Mouse (Mus musculus) stomach, embryonic 16.5 days (tissue): ENCODE results near the gene Setd6. TPM values are rescaled to one million over a fixed set of nuclear protein-coding genes. Genes with fewer than 3 reads are reported as not detected.

Experiments used
- ATAC-seq: fragments of 200-750 bp; cut with Nextera tagmentation; 2 replicates; pipeline ENCODE4 v1.8.0; 2017; ENCODE audit warnings: moderate number of reproducible peaks, moderate TSS enrichment; ENCODE audit not compliant: insufficient read depth, low FRiP score
- H3K27ac ChIP-seq: fragments of 300-500 bp; sonication (generic); 2 replicates; pipeline ENCODE4 v1.5.1; 2014; ENCODE audit warnings: low read length
- H3K27me3 ChIP-seq: fragments of 300-500 bp; sonication (generic); 2 replicates; pipeline ENCODE4 v1.6.1; 2014; ENCODE audit warnings: low read length, control low read depth, mixed read lengths; ENCODE audit not compliant: control insufficient read depth, insufficient read depth
- H3K36me3 ChIP-seq: fragments of 300-500 bp; sonication (generic); 2 replicates; pipeline ENCODE4 v1.6.1; 2014; ENCODE audit warnings: low read length; ENCODE audit not compliant: control insufficient read depth, insufficient read depth
- H3K4me1 ChIP-seq: fragments of 300-500 bp; sonication (generic); 2 replicates; pipeline ENCODE4 v1.6.1; 2014; ENCODE audit warnings: low read length, control low read depth, mixed read lengths; ENCODE audit not compliant: control insufficient read depth, insufficient read depth
- H3K4me2 ChIP-seq: fragments of 300-500 bp; sonication (generic); 2 replicates; pipeline ENCODE4 v1.6.1; 2014; ENCODE audit warnings: low read depth, low read length, mixed read lengths
- H3K4me3 ChIP-seq: fragments of 300-500 bp; sonication (generic); replicated peaks from 2 replicates; pipeline ENCODE4 v1.5.1; 2014; ENCODE audit warnings: mild to moderate bottlenecking, low read length
- H3K9ac ChIP-seq: fragments of 300-500 bp; sonication (generic); 2 replicates; pipeline ENCODE4 v1.6.1; 2014; ENCODE audit warnings: low read length
- H3K9me3 ChIP-seq: fragments of 300-500 bp; sonication (generic); replicated peaks from 2 replicates; pipeline ENCODE4 v1.6.1; 2016; ENCODE audit warnings: low read length, control low read depth; ENCODE audit not compliant: control insufficient read depth
- WGBS: fragments of 180-500 bp; shearing (Covaris S2); extraction: QIAGEN DNeasy Blood & Tissue Kit; methylation state at CpG from one replicate; pipeline ENCODE4 v1.1.7; 2014; 5-methylcytosine and 5-hydroxymethylcytosine counted together
- polyA plus RNA-seq: library from polyadenylated mRNA; unstranded; fragments of >200 nt; fragmentation: Nextera tagmentation; extraction: Ambion mirVana; gene quantifications from 2 replicates; pipeline ENCODE4 v1.2.1, GENCODE M21; 2015

Gene Setd6
- polyA plus RNA-seq, 1 experiment from 2014 or later = 16.8 TPM

DNA sequence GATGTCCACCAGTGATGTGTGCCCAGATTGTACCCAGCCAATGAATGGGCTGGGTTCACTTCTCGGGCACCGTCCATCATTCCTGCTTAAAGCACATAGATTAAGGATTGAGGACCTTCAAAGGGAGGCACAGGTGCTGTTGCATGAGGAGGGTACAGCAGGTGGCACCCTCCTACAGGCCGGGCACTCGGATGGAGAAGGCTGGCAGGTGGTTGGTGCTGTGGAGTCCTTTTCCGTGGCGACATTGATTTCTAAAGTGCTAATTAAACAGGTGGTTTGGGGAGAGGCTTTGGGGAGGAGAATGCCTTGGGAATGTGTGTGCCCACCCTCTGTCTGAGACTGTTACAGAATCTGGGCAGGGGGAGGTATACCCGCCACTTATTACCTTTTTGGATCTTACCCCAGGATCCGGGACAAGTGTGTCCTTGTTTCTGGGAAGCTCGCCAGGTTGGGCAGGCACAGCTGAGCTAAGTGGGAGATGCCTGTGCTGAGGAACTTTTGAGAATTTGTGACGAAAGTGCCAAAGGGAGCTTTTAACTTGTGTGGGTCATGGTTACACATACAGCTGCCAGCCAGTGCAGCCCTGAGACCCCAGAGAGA, 27.5 kb upstream of the Setd6 start:
- Histone ChIP-seq H3K4me3 (no peak overlapping the region), H3K9me3 (no peaks in the 10 kb centered on the region), H3K36me3 (no peaks in the 10 kb centered on the region), H3K9ac (no peak overlapping the region), H3K27me3 (no peaks in the 10 kb centered on the region), H3K27ac (no peak overlapping the region), H3K4me2 (no peak overlapping the region), H3K4me1 (no peaks in the 10 kb centered on the region)
- ATAC-seq = no peak
- 64% methylated on average over 10 of the region's 10 CpGs for WGBS

DNA sequence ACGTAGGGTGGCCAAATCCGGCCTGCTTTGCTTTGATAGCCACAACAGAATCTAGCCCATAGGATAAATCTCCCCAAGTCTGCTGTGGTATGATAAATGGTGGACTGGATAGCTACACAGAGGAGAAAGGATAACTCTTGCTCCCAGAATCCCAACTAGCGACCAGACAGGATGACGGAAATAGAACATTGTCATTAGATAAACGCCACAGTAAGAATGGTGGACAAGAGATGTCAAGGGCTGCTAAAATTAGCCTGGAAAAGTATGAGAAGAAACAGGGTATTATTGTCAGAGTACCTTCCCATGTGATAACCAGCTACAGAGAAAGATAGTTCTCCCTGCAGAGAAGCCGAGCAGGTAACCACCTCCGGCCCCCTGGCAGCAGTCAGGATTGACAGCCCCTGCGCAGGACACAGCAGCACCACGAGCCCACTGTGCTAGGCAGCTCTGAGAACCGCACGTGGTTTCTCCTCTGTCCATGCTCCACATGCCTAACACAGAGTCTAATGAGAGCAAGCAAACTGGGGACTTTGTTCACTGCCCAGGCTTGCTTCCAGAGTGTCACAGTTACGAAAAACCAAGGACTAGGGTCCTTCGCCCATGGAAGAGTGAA, 24.6 kb upstream of the Setd6 start:
- Histone ChIP-seq H3K36me3 (no peaks in the 10 kb centered on the region), H3K27me3 (peaks cover 12% of the 10 kb centered on the region), H3K9ac (no peak overlapping the region), H3K4me2 (no peak overlapping the region), H3K4me3 (no peak overlapping the region), H3K4me1 (no peaks in the 10 kb centered on the region), H3K9me3 (no peaks in the 10 kb centered on the region), H3K27ac (no peak overlapping the region)
- no peak for ATAC-seq
- 75% methylated on average over 13 of the region's 13 CpGs for WGBS

DNA sequence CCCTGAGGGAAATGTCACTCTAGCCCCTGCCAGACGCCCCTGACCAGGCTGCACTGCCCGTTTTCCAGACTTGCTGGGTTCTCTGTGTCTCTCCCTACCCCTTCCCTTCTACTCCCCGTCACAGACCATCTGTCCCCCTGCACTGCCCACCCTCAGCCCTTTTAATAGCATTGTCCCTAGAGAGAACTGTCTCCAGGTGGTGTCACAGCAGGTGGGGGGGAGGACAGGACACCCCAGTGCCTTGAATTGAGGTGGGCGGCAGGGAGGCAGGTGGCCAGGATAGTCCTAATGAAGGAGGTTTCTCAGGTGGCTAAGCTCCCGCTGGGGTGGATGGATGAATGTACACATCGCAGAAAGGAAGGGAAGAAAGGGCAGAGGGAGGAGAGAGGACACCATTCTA, 21.1 kb upstream of the Setd6 start:
- WGBS = 23% methylated on average over 6 of the region's 6 CpGs
- no peak for ATAC-seq
- Histone ChIP-seq H3K4me2 (no peak overlapping the region), H3K36me3 (no peaks in the 10 kb centered on the region), H3K4me3 (no peak overlapping the region), H3K4me1 (no peaks in the 10 kb centered on the region), H3K9me3 (no peaks in the 10 kb centered on the region), H3K9ac (no peak overlapping the region), H3K27me3 (peaks cover 22% of the 10 kb centered on the region), H3K27ac (no peak overlapping the region)

DNA sequence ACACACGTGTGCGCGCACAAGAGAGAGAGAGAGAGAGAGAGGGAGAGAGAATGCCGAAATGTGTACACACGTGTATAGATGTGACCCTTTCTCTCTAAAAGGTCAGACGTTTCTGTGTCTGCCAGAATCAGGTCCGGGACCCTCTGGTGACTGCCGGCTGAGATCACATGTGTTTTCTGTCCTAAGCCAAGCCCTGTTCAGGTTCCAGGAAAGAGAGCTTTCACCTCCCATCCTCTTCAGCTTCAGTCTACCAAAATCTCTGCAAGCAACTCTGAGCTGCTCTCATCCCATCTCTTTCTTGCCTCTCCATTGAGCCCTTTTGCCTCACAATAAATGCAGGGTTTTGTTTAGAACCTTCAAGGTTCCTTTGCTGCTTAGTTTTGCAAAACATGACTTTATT, 19.0 kb upstream of the Setd6 start:
- Histone ChIP-seq H3K4me2 (peak overlapping the region; percentile 36), H3K9me3 (no peaks in the 10 kb centered on the region), H3K27ac (no peak overlapping the region), H3K9ac (no peak overlapping the region; the same call in 1 of the 2 replicates), H3K27me3 (peaks cover 22% of the 10 kb centered on the region), H3K36me3 (no peaks in the 10 kb centered on the region), H3K4me1 (no peaks in the 10 kb centered on the region), H3K4me3 (no peak overlapping the region)
- ATAC-seq = no peak
- WGBS = 49% methylated on average over 5 of the region's 8 CpGs

DNA sequence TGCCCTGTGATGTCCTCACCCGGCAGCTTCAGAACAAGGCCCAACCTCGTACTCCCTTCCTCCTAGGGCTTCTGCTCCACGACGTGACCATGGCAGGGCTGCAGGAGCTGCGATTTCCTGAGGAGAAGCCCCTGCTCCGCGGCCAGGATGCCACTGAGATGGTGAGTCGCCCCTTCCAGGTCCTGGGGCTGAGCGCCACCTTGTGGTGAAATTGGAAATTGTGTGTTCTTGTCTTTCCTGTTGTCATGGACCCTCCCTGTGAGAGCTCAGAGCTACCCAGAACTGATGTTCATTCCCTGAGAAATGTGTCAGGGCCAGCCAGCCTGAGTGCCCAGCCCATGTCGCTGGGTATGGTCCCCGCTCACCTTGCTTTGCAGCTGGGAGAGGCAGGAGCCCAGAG, 18.6 kb upstream of the Setd6 start:
- H3K9ac ChIP-seq = no peak overlapping the region; the same call in 1 of the 2 replicates
- no peaks in the 10 kb centered on the region for H3K9me3 ChIP-seq
- under 1% methylated on average over 11 of the region's 11 CpGs for WGBS
- H3K27me3 ChIP-seq = peaks cover 22% of the 10 kb centered on the region
- ATAC-seq = peak; percentile 61; the same call in 1 of the 2 replicates
- peak overlapping the region; percentile 36 for H3K4me2 ChIP-seq
- H3K4me3 ChIP-seq = no peak overlapping the region
- no peaks in the 10 kb centered on the region for H3K36me3 ChIP-seq
- no peak overlapping the region for H3K27ac ChIP-seq
- no peaks in the 10 kb centered on the region for H3K4me1 ChIP-seq

DNA sequence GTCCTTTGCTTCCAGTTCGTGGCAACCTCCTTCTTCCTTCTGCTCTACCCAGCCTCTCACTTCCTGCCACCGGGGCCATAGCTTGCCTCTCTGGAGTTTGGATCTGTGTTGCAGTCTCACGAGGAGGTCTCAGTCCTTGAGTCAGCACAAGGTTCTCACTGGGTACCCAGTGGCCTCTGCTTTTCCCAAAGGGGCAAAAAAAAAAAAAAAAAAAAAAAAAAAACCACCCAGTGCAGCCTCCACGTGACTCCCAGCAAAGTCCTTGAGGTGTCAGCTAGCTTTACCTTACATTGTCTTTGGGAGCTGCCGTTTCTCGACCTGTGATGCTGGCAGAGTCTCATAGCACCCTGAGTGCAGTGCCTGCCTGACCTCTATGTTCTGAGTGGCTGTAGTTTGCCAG, 17.5 kb upstream of the Setd6 start:
- no peaks in the 10 kb centered on the region for H3K36me3 ChIP-seq
- 42% methylated on average over 6 of the region's 6 CpGs for WGBS
- H3K27me3 ChIP-seq = peaks cover 22% of the 10 kb centered on the region

DNA sequence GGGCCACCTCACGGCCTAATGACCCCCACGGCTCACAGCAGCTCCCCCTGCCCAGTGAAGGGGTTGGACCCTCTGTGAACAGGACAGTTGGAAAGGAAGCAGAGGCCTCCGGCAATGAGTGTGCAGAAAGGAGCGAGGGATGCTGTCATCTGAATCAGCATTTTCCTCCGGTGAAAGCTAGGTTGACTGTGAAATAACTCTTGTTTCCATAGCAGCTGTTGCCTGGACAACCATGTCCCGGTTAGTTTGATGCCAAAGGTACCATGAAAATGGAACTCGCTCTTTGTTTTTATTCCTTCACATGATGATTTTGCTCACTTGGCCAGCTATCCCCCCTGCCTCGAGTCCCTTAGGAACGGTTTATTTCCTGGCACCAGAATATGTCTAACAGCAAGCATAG, 15.4 kb upstream of the Setd6 start:
- H3K9me3 ChIP-seq = no peaks in the 10 kb centered on the region
- 60% methylated on average over 9 of the region's 9 CpGs for WGBS
- peaks cover 11% of the 10 kb centered on the region for H3K4me1 ChIP-seq
- no peak overlapping the region for H3K27ac ChIP-seq
- H3K36me3 ChIP-seq = no peaks in the 10 kb centered on the region
- ATAC-seq = no peak
- no peak overlapping the region for H3K9ac ChIP-seq
- H3K4me3 ChIP-seq = no peak overlapping the region
- H3K27me3 ChIP-seq = peaks cover 14% of the 10 kb centered on the region
- no peak overlapping the region for H3K4me2 ChIP-seq

More for the DNA sequence above, 17.5 kb upstream of the Setd6 start:
- Histone ChIP-seq H3K4me1 (peaks cover 3% of the 10 kb centered on the region; the same call in 1 of the 2 replicates), H3K9me3 (no peaks in the 10 kb centered on the region), H3K4me2 (no peak overlapping the region), H3K9ac (no peak overlapping the region), H3K4me3 (no peak overlapping the region), H3K27ac (no peak overlapping the region)
- ATAC-seq = no peak

DNA sequence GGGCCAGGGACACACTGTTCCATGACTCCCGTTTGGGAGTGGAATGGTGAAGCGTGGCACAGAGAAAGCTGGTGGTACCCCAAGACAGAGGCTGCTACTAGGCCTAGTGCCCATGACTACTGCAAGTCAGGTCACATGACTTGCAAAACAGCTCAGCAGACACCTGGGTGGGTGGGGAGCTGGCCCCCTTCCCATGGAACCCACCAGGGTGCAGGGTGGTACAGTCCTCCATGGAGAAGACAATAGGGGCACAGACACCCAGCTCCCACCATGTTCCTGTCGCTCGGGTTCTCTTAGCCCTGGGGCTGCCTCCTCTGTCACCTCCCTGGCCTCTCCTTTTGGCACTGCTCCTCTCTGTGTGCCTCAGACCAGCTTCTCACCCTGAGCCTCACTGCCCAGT, 13.9 kb upstream of the Setd6 start:
- no peak overlapping the region for H3K27ac ChIP-seq
- no peak for ATAC-seq
- no peak overlapping the region for H3K4me2 ChIP-seq
- H3K27me3 ChIP-seq = peaks cover 5% of the 10 kb centered on the region; the same call in 1 of the 2 replicates
- H3K4me3 ChIP-seq = no peak overlapping the region
- peaks cover 11% of the 10 kb centered on the region for H3K4me1 ChIP-seq
- H3K9me3 ChIP-seq = no peaks in the 10 kb centered on the region
- no peak overlapping the region for H3K9ac ChIP-seq
- H3K36me3 ChIP-seq = no peaks in the 10 kb centered on the region
- 70% methylated on average over 4 of the region's 4 CpGs for WGBS

DNA sequence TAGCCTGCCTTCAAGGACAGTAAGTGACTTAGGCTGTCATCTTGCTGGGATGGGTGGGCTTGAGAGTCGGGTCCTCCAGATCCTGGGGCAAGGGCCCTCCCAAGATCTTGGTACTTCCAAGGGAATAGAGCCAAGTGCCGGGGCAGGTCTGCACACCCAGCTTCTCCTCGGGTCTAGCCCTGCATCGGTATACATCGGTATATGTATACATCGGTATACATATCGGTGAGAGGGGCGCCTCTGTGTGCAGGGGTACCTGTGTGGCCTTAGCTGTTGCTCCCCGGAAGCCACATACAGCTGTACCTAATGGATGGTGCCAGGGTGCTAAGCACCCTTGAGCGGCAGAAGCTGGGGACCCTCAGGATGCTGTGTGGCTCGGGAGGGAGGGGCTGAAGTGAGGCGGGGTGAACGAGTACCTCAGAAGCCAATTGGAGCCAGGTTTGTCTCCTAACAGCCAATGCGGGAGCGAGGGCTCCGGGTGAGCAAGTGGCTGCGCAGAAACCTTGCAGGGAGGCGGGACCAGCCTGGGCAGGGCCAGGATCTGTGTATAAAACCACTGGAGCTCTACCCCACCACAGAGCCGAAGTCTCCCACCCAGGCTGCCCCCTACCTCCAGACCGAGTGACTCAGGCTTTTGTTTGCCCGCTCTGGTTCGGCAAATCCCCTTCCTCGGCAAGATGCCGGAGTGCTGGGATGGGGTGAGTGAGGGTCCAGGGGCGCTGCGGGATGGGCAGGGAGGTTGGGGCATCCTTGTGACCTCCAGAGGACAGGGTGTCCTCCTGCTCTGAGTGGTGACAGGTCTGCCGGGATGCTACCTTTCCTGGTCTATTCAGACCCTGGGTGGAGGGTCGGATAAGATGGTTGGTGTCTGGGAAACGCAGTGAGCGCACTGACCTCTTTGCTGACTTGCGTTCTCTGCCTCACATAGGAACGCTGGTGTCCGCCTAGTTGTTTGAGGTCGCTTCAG, 12.9 kb upstream of the Setd6 start:
- H3K9me3 ChIP-seq = no peaks in the 10 kb centered on the region

More for the DNA sequence above, 12.9 kb upstream of the Setd6 start:
- Histone ChIP-seq H3K9ac (peak overlapping the region; percentile 72), H3K36me3 (no peaks in the 10 kb centered on the region), H3K27ac (no peak overlapping the region; the same call in 1 of the 2 replicates), H3K4me3 (peak overlapping the region; percentile 60), H3K27me3 (0 out of 2 replicates have a peak, but pooled peaks cover 3% of the 10 kb centered on the region), H3K4me1 (peaks cover 11% of the 10 kb centered on the region), H3K4me2 (peak overlapping the region; percentile 98)
- peak; percentile 93 for ATAC-seq
- WGBS = 2% methylated on average over 34 of the region's 34 CpGs
